In genomic region chr8:123812227-123812626, GRCm38 (mm10) we compare ENCODE assay signal across 25 mouse cellular contexts. TPM values are rescaled to one million over a fixed set of nuclear protein-coding genes. Genes with fewer than 3 reads are reported as not detected.
A peak's percentile ranks its signal among the peaks of the same experiment; 100 is the strongest.
DNase-seq lines count a peak whose midpoint lies in the region; ATAC-seq and TF ChIP-seq lines count a peak whose summit lies in the region.
"Had no signal": no experiment of that assay in that cellular context is flagged by ENCODE, and none has a peak within 500 bp of the region (broad histone marks: within the 10 kb centered on the region; RNA-seq: fewer than 3 reads in every experiment).

No protein-coding gene starts in this region.

- H3K36me3 ChIP-seq in liver, adult 2 months (ENCODE audit: control insufficient read depth, insufficient read depth, low read length), result no peaks in the 10 kb centered on the region
- peaks cover 4% of the 10 kb centered on the region for H3K36me3 ChIP-seq in liver, embryonic 11.5 days (ENCODE audit: control insufficient read depth, insufficient read depth, low read length)
- H3K36me3 ChIP-seq in neural tube, embryonic 13.5 days, result 0 out of 2 replicates have a peak, but pooled peaks cover 6% of the 10 kb centered on the region
- H3K36me3 ChIP-seq: hindbrain, embryonic 15.5 days had no signal

- no peak for TF ChIP-seq POLR2A in liver, adult 2 months (IDR thresholded peaks at IDR 0.05; ENCODE audit: extremely low read depth, insufficient read depth, low read length)

- H3K9me3 ChIP-seq in liver, embryonic 11.5 days (ENCODE audit: control insufficient read depth, low read length), result no peaks in the 10 kb centered on the region
- no peaks in the 10 kb centered on the region for H3K9me3 ChIP-seq in neural tube, embryonic 13.5 days
- H3K9me3 ChIP-seq: embryonic facial prominence, embryonic 12.5 days; embryonic facial prominence, embryonic 15.5 days; G1E; hindbrain, embryonic 12.5 days; hindbrain, embryonic 15.5 days had no signal

- H3K4me1 ChIP-seq in liver, adult 2 months (ENCODE audit: control insufficient read depth, insufficient read depth, low read length), result peaks cover 47% of the 10 kb centered on the region
- peaks cover 34% of the 10 kb centered on the region for H3K4me1 ChIP-seq in liver, embryonic 11.5 days (replicated peaks; ENCODE audit: control insufficient read depth, insufficient read depth, low read length)
- H3K4me1 ChIP-seq in neural tube, embryonic 13.5 days (replicated peaks), result peaks cover 37% of the 10 kb centered on the region

- H3K27me3 ChIP-seq in liver, adult 2 months (ENCODE audit: control insufficient read depth, insufficient read depth, low read length), result no peaks in the 10 kb centered on the region
- no peaks in the 10 kb centered on the region for H3K27me3 ChIP-seq in liver, embryonic 11.5 days (replicated peaks; ENCODE audit: control insufficient read depth, insufficient read depth, low read length)
- H3K27me3 ChIP-seq in neural tube, embryonic 13.5 days, result no peaks in the 10 kb centered on the region
- H3K27me3 ChIP-seq: embryonic facial prominence, embryonic 12.5 days; embryonic facial prominence, embryonic 15.5 days; hindbrain, embryonic 12.5 days; hindbrain, embryonic 15.5 days; Patski had no signal

- peaks cover 43% of the 10 kb centered on the region for H3K79me2 ChIP-seq in liver, adult 2 months (ENCODE audit: control insufficient read depth, insufficient read depth, low read length)

- no peak overlapping the region for H3K4me2 ChIP-seq in liver, embryonic 11.5 days
- no peak overlapping the region for H3K4me2 ChIP-seq in neural tube, embryonic 13.5 days
- H3K4me2 ChIP-seq: embryonic facial prominence, embryonic 12.5 days; embryonic facial prominence, embryonic 15.5 days; heart, embryonic 11.5 days; hindbrain, embryonic 12.5 days; hindbrain, embryonic 15.5 days had no signal

- H3K9ac ChIP-seq in liver, adult 2 months (ENCODE audit: low read depth, low read length), result no peak overlapping the region
- no peak overlapping the region for H3K9ac ChIP-seq in liver, embryonic 11.5 days (ENCODE audit: low read depth, low read length)
- no peak overlapping the region for H3K9ac ChIP-seq in neural tube, embryonic 13.5 days
- H3K9ac ChIP-seq: embryonic facial prominence, embryonic 12.5 days; embryonic facial prominence, embryonic 15.5 days; forebrain, postnatal 0 days; hindbrain, embryonic 12.5 days; hindbrain, embryonic 15.5 days had no signal

- H3K4me3 ChIP-seq in liver, adult 2 months (ENCODE audit: insufficient read depth, low read depth, low read length), result no peak overlapping the region
- no peak overlapping the region for H3K4me3 ChIP-seq in liver, embryonic 11.5 days (ENCODE audit: low read depth, low read length)
- no peak overlapping the region for H3K4me3 ChIP-seq in neural tube, embryonic 13.5 days
- H3K4me3 ChIP-seq: embryonic facial prominence, embryonic 12.5 days; embryonic facial prominence, embryonic 15.5 days; gastrocnemius, adult 2 months; hindbrain, embryonic 12.5 days; hindbrain, embryonic 15.5 days had no signal

- no peak for TF ChIP-seq CTCF in liver, adult 2 months (IDR thresholded peaks at IDR 0.05; ENCODE audit: low read depth, low read length)

- no peak for ATAC-seq in liver, embryonic 11.5 days (replicated peaks; ENCODE audit: low FRiP score)
- ATAC-seq in neural tube, embryonic 13.5 days (ENCODE audit: low read depth), result no peak
- ATAC-seq: forebrain, embryonic 14.5 days; forebrain, postnatal 0 days; Patski had no signal

- WGBS in liver, adult 2 months, result 21% methylated on average over 5 of the region's 5 CpGs
- 80% methylated on average over 5 of the region's 5 CpGs for WGBS in liver, embryonic 11.5 days
- 93% methylated on average over 5 of the region's 5 CpGs for WGBS in neural tube, embryonic 13.5 days

- H3K27ac ChIP-seq in liver, adult 2 months (replicated peaks; ENCODE audit: insufficient read depth, low read depth, low read length), result peak overlapping the region; percentile 91
- H3K27ac ChIP-seq in liver, embryonic 11.5 days (ENCODE audit: low read depth, low read length), result no peak overlapping the region
- H3K27ac ChIP-seq in neural tube, embryonic 13.5 days (replicated peaks), result 0 out of 2 replicates have a peak overlapping the region, but pooled peaks have one; percentile 18
- H3K27ac ChIP-seq: embryonic facial prominence, embryonic 12.5 days; embryonic facial prominence, embryonic 15.5 days; hindbrain, embryonic 12.5 days; hindbrain, embryonic 15.5 days had no signal

- peak; percentile 30 for DNase-seq in cerebellum, adult 9-10 months
- no peak for DNase-seq in cerebellum, adult 8-10 months
- peak; percentile 98 for DNase-seq in liver, adult 2 months (ENCODE audit: extremely low read depth, low read depth, low spot score)
- no peak for DNase-seq in liver, embryonic 11.5 days (ENCODE audit: low spot score)
- DNase-seq in neural tube, embryonic 10.5 days (ENCODE audit: extremely low spot score, low spot score), result no peak
- DNase-seq in urinary bladder, postnatal 36 days (ENCODE audit: low spot score in 2 of 2), result no peak
- DNase-seq: adrenal gland, postnatal 10 days; adrenal gland, postnatal 36 days; B cell, adult 2 months; cerebellum, adult 18-20 months; cerebellum, postnatal 14 days; forebrain, postnatal 0 days; gastrocnemius, adult 2 months; gastrocnemius, postnatal 14 days; heart, adult 11 months had no signal

RNA-seq across cellular contexts. Expression of gene Rab4a, which starts 6.4 kb away (rescaled TPM):
- total RNA-seq in liver, adult 2 months (2014; rRNA removed), result 15.4 and 15.7 TPM in 2 replicates
- polyA plus RNA-seq in liver, adult 2 months (2012; rRNA removed), result 24.4 and 24.6 TPM in 2 replicates
- polyA plus RNA-seq in liver, embryonic 11.5 days (2014; fragmentation: Nextera tagmentation; extraction: Ambion mirVana), result 61.8 and 65.9 TPM in 2 replicates
- polyA plus RNA-seq in neural tube, embryonic 13.5 days (2015; fragmentation: Nextera tagmentation; extraction: Ambion mirVana), result 78.6 and 89.6 TPM in 2 replicates
- total RNA-seq: CH12.LX had no signal

RNA-seq across cellular contexts. Expression of gene Ccsap, which starts 47.8 kb away (rescaled TPM):
- total RNA-seq in liver, adult 2 months (2014; rRNA removed), result 0.09 and 0.34 TPM in 2 replicates
- 0.07 and 0.12 TPM in 2 replicates for polyA plus RNA-seq in liver, adult 2 months (2012; rRNA removed)
- 4.6 and 5.2 TPM in 2 replicates for polyA plus RNA-seq in liver, embryonic 11.5 days (2014; fragmentation: Nextera tagmentation; extraction: Ambion mirVana)
- polyA plus RNA-seq in neural tube, embryonic 13.5 days (2015; fragmentation: Nextera tagmentation; extraction: Ambion mirVana), result 4.5 and 4.6 TPM in 2 replicates

Comparison
In these comparisons a context has a peak if more than half of its experiments do, and no peak if none do; other contexts are left out.
1. DNase-seq: peak in cerebellum, adult 9-10 months (single experiment) and liver, adult 2 months (single experiment); none in cerebellum, adult 8-10 months (single experiment), liver, embryonic 11.5 days (single experiment), neural tube, embryonic 10.5 days (single experiment) and urinary bladder, postnatal 36 days (0 of 2).